Mouse (Mus musculus): ENCODE data around the gene Tnfsfm13. TPM values are rescaled to one million over a fixed set of nuclear protein-coding genes. Genes with fewer than 3 reads are reported as not detected.

Tnfsfm13 gene
- 1.7 and 2.3 TPM in 2 replicates for polyA plus RNA-seq (2012; rRNA removed)

GRCm38 (mm10) chr11:69695361-69696181 lies at the start of gene Tnfsfm13, which contains the start of gene Tnfsf12:
TSS of gene Tnfsfm13 (minus strand) at chr11:69696098.
TSS of gene Tnfsf12 (minus strand) at chr11:69695849.

GRCm38 (mm10) chr11:69685526-69686148 lies 10.3 kb downstream of the Tnfsfm13 start, which contains the start of gene Tnfsf13:
TSS of gene Tnfsf13 (minus strand) at chr11:69685784.

GRCm38 (mm10) chr11:69681314-69682208 lies 14.3 kb downstream of the Tnfsfm13 start, which contains the start of gene Senp3:
TSS of gene Senp3 (minus strand) at chr11:69682084.

GRCm38 (mm10) chr11:69672211-69672706 lies 23.6 kb downstream of the Tnfsfm13 start, which contains the start of gene Eif4a1:
TSS of gene Eif4a1 (minus strand) at chr11:69672423.

GRCm38 (mm10) chr11:69665961-69666664 lies 29.8 kb downstream of the Tnfsfm13 start, which contains the start of gene Cd68:
TSS of gene Cd68 (minus strand) at chr11:69666153.

GRCm38 (mm10) chr11:69662213-69662966 lies 33.5 kb downstream of the Tnfsfm13 start, which contains the start of gene Mpdu1:
TSS of gene Mpdu1 (minus strand) at chr11:69662642.

GRCm38 (mm10) chr11:69655264-69656064 lies 40.4 kb downstream of the Tnfsfm13 start, which contains the start of gene Sox15:
TSS of gene Sox15 (plus strand) at chr11:69655314.

Other genes with a start within 250 kb of the Tnfsfm13 start
- gene Dnah2, start 147.0 kb downstream of the Tnfsfm13 start, polyA plus RNA-seq (2012; rRNA removed): 1.5 and 2.1 TPM in 2 replicates
- gene Efnb3, start 135.9 kb downstream of the Tnfsfm13 start, polyA plus RNA-seq (2012; rRNA removed): 60.4 and 60.6 TPM in 2 replicates
- gene Wrap53, start 115.8 kb downstream of the Tnfsfm13 start, polyA plus RNA-seq (2012; rRNA removed): 22.5 and 33.0 TPM in 2 replicates
- 151 and 154 TPM in 2 replicates for gene Trp53, start 115.7 kb downstream of the Tnfsfm13 start, polyA plus RNA-seq (2012; rRNA removed)
- gene Atp1b2, start 90.2 kb downstream of the Tnfsfm13 start, polyA plus RNA-seq (2012; rRNA removed): 11.4 and 13.4 TPM in 2 replicates
- 0.86 and 1.6 TPM in 2 replicates for gene Shbg, start 78.2 kb downstream of the Tnfsfm13 start, polyA plus RNA-seq (2012; rRNA removed)
- 14.8 and 16.0 TPM in 2 replicates for gene Sat2, start 74.1 kb downstream of the Tnfsfm13 start, polyA plus RNA-seq (2012; rRNA removed)
- gene Fxr2, start 63.1 kb downstream of the Tnfsfm13 start, polyA plus RNA-seq (2012; rRNA removed): 126 and 156 TPM in 2 replicates
- 0.12 and 0.22 TPM in 2 replicates for gene Sox15, start 40.8 kb downstream of the Tnfsfm13 start, polyA plus RNA-seq (2012; rRNA removed)
- 97.0 and 101 TPM in 2 replicates for gene Mpdu1, start 33.5 kb downstream of the Tnfsfm13 start, polyA plus RNA-seq (2012; rRNA removed)
- gene Cd68, start 29.9 kb downstream of the Tnfsfm13 start, polyA plus RNA-seq (2012; rRNA removed): 4.7 and 9.4 TPM in 2 replicates
- 1,301 and 1,419 TPM in 2 replicates for gene Eif4a1, start 23.7 kb downstream of the Tnfsfm13 start, polyA plus RNA-seq (2012; rRNA removed)
- gene Senp3, start 14.0 kb downstream of the Tnfsfm13 start, polyA plus RNA-seq (2012; rRNA removed): 92.5 and 186 TPM in 2 replicates
- 0.29 and 0.97 TPM in 2 replicates for gene Tnfsf13, start 10.3 kb downstream of the Tnfsfm13 start, polyA plus RNA-seq (2012; rRNA removed)
- gene Tnfsf12, start 249 bp downstream of the Tnfsfm13 start, polyA plus RNA-seq (2012; rRNA removed): 4.4 and 4.9 TPM in 2 replicates
- gene Polr2a, start 62.5 kb upstream of the Tnfsfm13 start, polyA plus RNA-seq (2012; rRNA removed): 48.6 and 79.6 TPM in 2 replicates
- 0.16 and 0.30 TPM in 2 replicates for gene Slc35g3, start 65.9 kb upstream of the Tnfsfm13 start, polyA plus RNA-seq (2012; rRNA removed)
- 4.7 and 5.0 TPM in 2 replicates for gene Zbtb4, start 69.8 kb upstream of the Tnfsfm13 start, polyA plus RNA-seq (2012; rRNA removed)
- 1.7 and 15.7 TPM in 2 replicates for gene Chrnb1, start 99.8 kb upstream of the Tnfsfm13 start, polyA plus RNA-seq (2012; rRNA removed)
- gene Fgf11, start 105.8 kb upstream of the Tnfsfm13 start, polyA plus RNA-seq (2012; rRNA removed): 4.7 and 7.5 TPM in 2 replicates
- 0.19 and 0.27 TPM in 2 replicates for gene Tmem102, start 109.5 kb upstream of the Tnfsfm13 start, polyA plus RNA-seq (2012; rRNA removed)
- not detected in 2 replicates for gene Gm39566, start 119.2 kb upstream of the Tnfsfm13 start, polyA plus RNA-seq (2012; rRNA removed)
- gene Spem2, start 122.4 kb upstream of the Tnfsfm13 start, polyA plus RNA-seq (2012; rRNA removed): not detected in 2 replicates
- gene Spem1, start 126.1 kb upstream of the Tnfsfm13 start, polyA plus RNA-seq (2012; rRNA removed): 0.80 and 0.86 TPM in 2 replicates
- 70.3 and 84.9 TPM in 2 replicates for gene Nlgn2, start 141.7 kb upstream of the Tnfsfm13 start, polyA plus RNA-seq (2012; rRNA removed)
- 137 and 187 TPM in 2 replicates for gene Tmem256, start 142.4 kb upstream of the Tnfsfm13 start, polyA plus RNA-seq (2012; rRNA removed)
- gene Plscr3, start 150.3 kb upstream of the Tnfsfm13 start, polyA plus RNA-seq (2012; rRNA removed): 60.2 and 99.9 TPM in 2 replicates
- gene Tnk1, start 162.6 kb upstream of the Tnfsfm13 start, polyA plus RNA-seq (2012; rRNA removed): 0.25 and 0.65 TPM in 2 replicates
- gene Tmem95, start 181.9 kb upstream of the Tnfsfm13 start, polyA plus RNA-seq (2012; rRNA removed): not detected in 2 replicates
- 2.3 and 2.9 TPM in 2 replicates for gene Kctd11, start 185.3 kb upstream of the Tnfsfm13 start, polyA plus RNA-seq (2012; rRNA removed)
- 2.0 and 2.4 TPM in 2 replicates for gene Acap1, start 199.4 kb upstream of the Tnfsfm13 start, polyA plus RNA-seq (2012; rRNA removed)
- 10.4 and 14.1 TPM in 2 replicates for gene 2810408A11Rik, start 204.9 kb upstream of the Tnfsfm13 start, polyA plus RNA-seq (2012; rRNA removed)
- gene Neurl4, start 205.0 kb upstream of the Tnfsfm13 start, polyA plus RNA-seq (2012; rRNA removed): 86.7 and 121 TPM in 2 replicates
- 71.0 and 88.1 TPM in 2 replicates for gene Gps2, start 217.8 kb upstream of the Tnfsfm13 start, polyA plus RNA-seq (2012; rRNA removed)
- gene Eif5a, start 225.9 kb upstream of the Tnfsfm13 start, polyA plus RNA-seq (2012; rRNA removed): 1,164 and 1,181 TPM in 2 replicates
- gene Ybx2, start 239.7 kb upstream of the Tnfsfm13 start, polyA plus RNA-seq (2012; rRNA removed): 23.1 and 36.5 TPM in 2 replicates